Mouse (Mus musculus) liver, postnatal 0 days (tissue): ENCODE data around the gene Faxc. TPM values are rescaled to one million over a fixed set of nuclear protein-coding genes. Genes with fewer than 3 reads are reported as not detected.

Experiments
- ATAC-seq: fragments of 200-750 bp; cut with Nextera tagmentation; 2 replicates; pipeline ENCODE4 v1.8.0; 2017; ENCODE audit warnings: mild to moderate bottlenecking, moderate library complexity
- DNase-seq: peaks from one replicate; pipeline ENCODE4 v3.0.0-alpha.2; 2016
- H3K27ac ChIP-seq: fragments of 300-500 bp; sonication (generic); 2 replicates; pipeline ENCODE4 v1.5.1; 2014; ENCODE audit warnings: antibody characterized with exemption, moderate library complexity, mild to moderate bottlenecking, low read depth
- H3K27me3 ChIP-seq: fragments of 300-500 bp; sonication (generic); 2 replicates; pipeline ENCODE4 v1.6.1; 2014; ENCODE audit warnings: low read length, control low read depth, mixed read lengths; ENCODE audit not compliant: insufficient read depth
- H3K36me3 ChIP-seq: fragments of 300-500 bp; sonication (generic); replicated peaks from 2 replicates; pipeline ENCODE4 v1.6.1; 2014; ENCODE audit warnings: mild to moderate bottlenecking, control low read depth, low read length, moderate library complexity, mixed read lengths; ENCODE audit not compliant: insufficient read depth
- H3K4me1 ChIP-seq: fragments of 300-500 bp; sonication (generic); 2 replicates; pipeline ENCODE4 v1.6.1; 2014; ENCODE audit warnings: antibody characterized with exemption, mild to moderate bottlenecking, control low read depth; ENCODE audit not compliant: insufficient read depth
- H3K4me2 ChIP-seq: fragments of 300-500 bp; sonication (generic); 2 replicates; pipeline ENCODE4 v1.6.1; 2014; ENCODE audit warnings: low read depth, mild to moderate bottlenecking, low read length, moderate library complexity, mixed read lengths
- H3K4me3 ChIP-seq: fragments of 300-500 bp; sonication (generic); 2 replicates; pipeline ENCODE4 v1.5.1; 2014; ENCODE audit warnings: low read depth, low read length
- H3K9ac ChIP-seq: fragments of 300-500 bp; sonication (generic); replicated peaks from 2 replicates; pipeline ENCODE4 v1.6.1; 2014; ENCODE audit warnings: mild to moderate bottlenecking, moderate library complexity
- H3K9me3 ChIP-seq: fragments of 300-500 bp; sonication (generic); 2 replicates; pipeline ENCODE4 v1.6.1; 2016; ENCODE audit warnings: mild to moderate bottlenecking, control low read depth, low read length, mixed read lengths
- CTCF ChIP-seq: sonication (generic); IDR thresholded peaks from 2 replicates; pipeline ENCODE4 v1.5.1; 2016; ENCODE audit warnings: antibody characterized with exemption, low read depth
- EP300 ChIP-seq: IDR thresholded peaks from 2 replicates; pipeline ENCODE4 v1.6.1; 2016; ENCODE audit warnings: antibody characterized with exemption, low read depth, mild to moderate bottlenecking
- WGBS: fragments of 180-500 bp; shearing (Covaris S2); extraction: QIAGEN DNeasy Blood & Tissue Kit; methylation state at CpG from one replicate; pipeline ENCODE4 v1.1.7; 2014; ENCODE audit not compliant: insufficient replicate concordance; 5-methylcytosine and 5-hydroxymethylcytosine counted together
- polyA plus RNA-seq: library from polyadenylated mRNA; unstranded; fragments of >200 nt; fragmentation: Nextera tagmentation; extraction: Ambion mirVana; gene quantifications from 2 replicates; pipeline ENCODE4 v1.2.1, GENCODE M21; 2015

Faxc gene
- polyA plus RNA-seq, 1 experiment from 2014 or later: not detected

DNA sequence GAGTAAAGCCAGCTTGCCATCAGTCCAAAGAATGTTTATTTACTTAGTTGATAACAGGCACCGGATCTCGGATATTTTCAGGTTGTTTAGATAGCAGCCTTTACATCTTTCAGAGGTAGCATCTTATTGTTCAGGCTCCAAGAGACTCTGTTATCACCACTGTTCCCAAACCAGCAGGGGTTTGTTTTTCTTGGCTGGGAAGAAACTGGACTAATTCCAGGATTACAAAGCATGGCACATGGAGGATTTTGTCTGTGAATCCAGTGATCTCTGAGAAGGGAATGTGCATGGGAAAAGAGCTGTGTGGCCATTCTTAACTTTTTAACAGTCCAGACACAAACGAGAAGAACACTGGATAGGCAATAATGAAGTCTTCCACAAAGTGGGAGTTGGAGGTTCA, 43.0 kb downstream of the Faxc start:
- Histone ChIP-seq H3K9ac (no peak overlapping the region), H3K4me3 (no peak overlapping the region), H3K36me3 (no peaks in the 10 kb centered on the region), H3K4me1 (no peaks in the 10 kb centered on the region), H3K4me2 (no peak overlapping the region), H3K9me3 (no peaks in the 10 kb centered on the region), H3K27ac (no peak overlapping the region), H3K27me3 (no peaks in the 10 kb centered on the region)
- 28% methylated on average over 3 of the region's 3 CpGs for WGBS
- TF ChIP-seq CTCF (no peak), EP300 (no peak)
- DNase-seq (no peak), ATAC-seq (no peak)

DNA sequence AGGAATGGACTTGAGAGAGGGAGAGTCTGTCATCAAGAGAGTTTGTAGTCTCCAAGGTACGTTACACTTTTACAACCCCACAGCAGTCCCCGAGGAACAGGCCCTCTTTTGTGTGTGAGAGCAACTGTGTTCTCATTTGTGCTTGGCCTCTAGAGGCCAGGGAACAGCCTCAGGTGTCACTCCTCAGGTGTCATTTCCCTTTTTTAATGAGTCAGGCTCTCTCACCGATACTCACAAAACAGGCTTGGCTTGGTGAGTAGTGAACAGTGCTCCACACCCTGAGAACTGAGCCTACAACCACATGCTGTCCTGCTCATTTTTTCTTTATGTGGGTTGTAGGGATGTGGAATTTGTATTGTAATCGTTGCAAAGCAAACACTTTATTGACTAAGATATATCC, 49.3 kb downstream of the Faxc start:
- no peak for DNase-seq
- Histone ChIP-seq H3K36me3 (no peaks in the 10 kb centered on the region), H3K9me3 (no peaks in the 10 kb centered on the region), H3K27ac (no peak overlapping the region), H3K4me2 (no peak overlapping the region), H3K27me3 (no peaks in the 10 kb centered on the region), H3K9ac (no peak overlapping the region), H3K4me3 (no peak overlapping the region), H3K4me1 (no peaks in the 10 kb centered on the region)
- TF ChIP-seq CTCF: no peak
- no peak for TF ChIP-seq EP300
- 78% methylated on average over 4 of the region's 4 CpGs for whole genome bisulfite sequencing
- ATAC-seq: no peak

DNA sequence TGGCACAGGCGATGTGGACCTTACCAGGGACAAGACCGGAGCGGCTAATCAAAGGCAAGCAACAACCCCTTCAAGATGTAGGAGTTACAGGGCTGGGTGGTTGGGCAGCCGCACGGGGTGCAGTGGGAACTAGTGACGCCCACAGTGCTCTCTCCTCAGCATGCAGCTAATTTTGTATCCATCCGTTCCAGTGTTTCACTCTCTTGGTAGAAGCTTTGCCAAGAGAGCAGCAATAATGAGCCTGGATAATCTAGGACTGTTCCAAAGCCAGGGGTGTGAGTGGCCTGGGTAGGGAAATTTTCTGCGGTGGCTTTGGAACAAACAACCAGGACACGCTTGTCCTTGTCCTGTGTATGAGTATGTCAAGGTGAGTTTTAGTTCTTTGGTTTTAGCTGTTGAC, 51.3 kb downstream of the Faxc start:
- no peak overlapping the region for H3K4me2 ChIP-seq
- no peaks in the 10 kb centered on the region for H3K27me3 ChIP-seq
- H3K9me3 ChIP-seq: no peaks in the 10 kb centered on the region
- H3K27ac ChIP-seq: no peak overlapping the region
- H3K4me1 ChIP-seq: no peaks in the 10 kb centered on the region
- no peak overlapping the region for H3K4me3 ChIP-seq
- DNase-seq (no peak), ATAC-seq (no peak)
- WGBS: 88% methylated on average over 9 of the region's 9 CpGs
- no peak for TF ChIP-seq CTCF
- TF ChIP-seq EP300: no peak
- H3K36me3 ChIP-seq: no peaks in the 10 kb centered on the region
- no peak overlapping the region for H3K9ac ChIP-seq

DNA sequence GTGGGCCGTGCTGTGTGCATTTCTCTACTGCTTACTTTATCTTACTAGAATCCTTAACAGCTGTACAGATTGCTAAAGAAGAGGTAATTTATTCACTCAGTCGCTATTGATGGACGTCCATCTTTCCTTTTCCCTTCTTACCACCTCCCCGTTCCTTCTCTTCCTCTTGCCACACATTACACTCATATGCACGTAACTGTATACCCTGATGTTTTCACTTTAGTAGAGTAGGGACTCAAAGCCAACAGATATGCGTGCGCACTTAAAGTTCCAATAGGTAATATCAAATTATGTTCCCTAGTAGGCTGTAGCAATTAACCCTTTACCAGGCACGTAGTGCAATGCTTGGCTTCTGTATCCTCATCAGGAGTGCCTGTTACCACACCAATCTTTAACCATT, 55.7 kb downstream of the Faxc start:
- Histone ChIP-seq H3K36me3 (no peaks in the 10 kb centered on the region), H3K4me3 (no peak overlapping the region), H3K4me2 (no peak overlapping the region), H3K4me1 (no peaks in the 10 kb centered on the region), H3K9me3 (no peaks in the 10 kb centered on the region), H3K27ac (no peak overlapping the region), H3K27me3 (no peaks in the 10 kb centered on the region), H3K9ac (no peak overlapping the region)
- ATAC-seq: no peak
- TF ChIP-seq CTCF: no peak
- TF ChIP-seq EP300: no peak
- no peak for DNase-seq
- 74% methylated on average over 8 of the region's 8 CpGs for WGBS

DNA sequence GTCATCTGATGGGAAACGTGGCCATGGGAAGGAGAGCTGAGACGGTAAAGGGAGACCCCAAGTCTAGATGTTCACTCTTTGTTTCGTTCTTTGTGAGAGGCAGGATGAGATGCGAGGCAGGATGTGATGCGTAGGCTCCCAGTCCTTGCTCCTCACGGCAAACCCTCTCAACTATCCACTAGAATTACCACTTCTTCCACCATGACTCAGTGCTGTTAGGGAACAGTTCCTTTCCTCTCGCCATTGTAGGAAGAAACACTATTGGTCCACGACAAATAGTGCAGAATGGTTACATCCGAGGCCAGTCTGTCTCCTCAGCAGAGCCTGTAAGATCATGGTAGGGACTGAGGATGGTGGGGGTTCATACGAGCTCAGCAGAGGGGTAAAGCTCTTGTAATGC, 56.3 kb downstream of the Faxc start:
- no peak for TF ChIP-seq EP300
- TF ChIP-seq CTCF: no peak
- WGBS: 76% methylated on average over 10 of the region's 10 CpGs
- H3K4me2 ChIP-seq: no peak overlapping the region
- no peak for ATAC-seq
- H3K27ac ChIP-seq: no peak overlapping the region
- H3K27me3 ChIP-seq: no peaks in the 10 kb centered on the region
- H3K4me1 ChIP-seq: no peaks in the 10 kb centered on the region
- DNase-seq: no peak
- no peak overlapping the region for H3K9ac ChIP-seq
- no peaks in the 10 kb centered on the region for H3K9me3 ChIP-seq
- no peak overlapping the region for H3K4me3 ChIP-seq
- H3K36me3 ChIP-seq: no peaks in the 10 kb centered on the region

DNA sequence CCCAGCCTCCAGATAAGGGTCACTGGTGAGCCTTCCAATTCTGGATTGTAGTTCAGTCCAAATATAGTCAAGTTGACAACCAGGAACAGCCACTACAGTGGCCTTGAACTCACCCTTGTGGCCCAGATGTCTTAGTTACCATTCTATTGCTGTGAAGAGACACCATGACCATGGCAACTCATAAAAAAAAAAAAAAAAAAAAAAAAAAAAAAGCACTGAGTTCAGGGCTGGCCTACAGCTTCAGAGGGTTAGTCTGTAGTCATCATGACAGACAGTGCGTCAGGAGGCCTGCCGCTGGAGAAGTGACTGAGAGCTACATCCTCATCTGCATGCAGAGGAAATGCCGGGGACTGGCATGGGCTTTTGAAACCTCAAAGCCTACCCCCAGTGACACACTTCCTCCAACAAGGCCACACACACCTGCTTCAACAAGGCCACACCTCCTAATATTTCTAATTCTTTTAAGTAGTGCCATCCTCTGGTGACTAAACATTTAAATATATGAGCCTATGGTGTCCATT, 58.5 kb downstream of the Faxc start:
- no peaks in the 10 kb centered on the region for H3K9me3 ChIP-seq
- no peaks in the 10 kb centered on the region for H3K4me1 ChIP-seq
- no peak overlapping the region for H3K4me2 ChIP-seq
- H3K4me3 ChIP-seq: no peak overlapping the region
- ATAC-seq (no peak), DNase-seq (no peak)
- no peaks in the 10 kb centered on the region for H3K36me3 ChIP-seq
- no peaks in the 10 kb centered on the region for H3K27me3 ChIP-seq
- no peak overlapping the region for H3K9ac ChIP-seq
- no peak overlapping the region for H3K27ac ChIP-seq
- 37% methylated on average over 3 of the region's 3 CpGs for WGBS
- no peak for TF ChIP-seq EP300
- no peak for TF ChIP-seq CTCF
